Mouse (Mus musculus) frontal cortex, adult (tissue): ENCODE data around the gene AV320801.
"Not testable (repeated sequence)": the region's sequence is repeated elsewhere in the genome, so short reads cannot be mapped to it uniquely, and the experiment has no call there.

Experiments used
- ATAC-seq: cut with Nextera tagmentation; 2 replicates; pipeline ENCODE4 v1.9.2; 2017; ENCODE audit warnings: mild to moderate bottlenecking, moderate library complexity, mixed read lengths; ENCODE audit not compliant: low TSS enrichment

Gene AV320801

DNA sequence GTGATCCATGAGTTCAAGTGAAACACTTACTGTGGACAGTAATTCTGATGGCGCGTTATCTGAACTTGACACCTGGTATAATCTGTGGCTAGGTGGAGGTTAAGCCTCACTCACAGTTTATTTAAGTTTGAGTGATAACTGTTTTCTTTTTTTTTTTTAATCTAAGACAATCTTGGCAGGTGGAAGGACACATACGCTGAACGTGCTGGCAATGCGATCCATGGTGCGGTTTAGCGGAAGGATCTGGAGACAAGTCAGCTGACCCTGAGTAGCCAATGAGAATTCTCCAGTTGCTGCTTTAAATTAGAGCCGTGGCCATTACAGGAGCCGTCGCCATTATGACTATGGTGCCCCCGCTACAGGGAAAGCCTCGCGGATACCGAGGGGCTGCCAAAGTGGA lies at the start of gene AV320801:
TSS of gene AV320801 (plus strand) at position 301 of the 400 bp plus-strand sequence.
- not testable (repeated sequence) for ATAC-seq

GRCm38 (mm10) chrX:135464160-135464559 lies 30.2 kb upstream of the AV320801 start:
- ATAC-seq, result not testable (repeated sequence)

DNA sequence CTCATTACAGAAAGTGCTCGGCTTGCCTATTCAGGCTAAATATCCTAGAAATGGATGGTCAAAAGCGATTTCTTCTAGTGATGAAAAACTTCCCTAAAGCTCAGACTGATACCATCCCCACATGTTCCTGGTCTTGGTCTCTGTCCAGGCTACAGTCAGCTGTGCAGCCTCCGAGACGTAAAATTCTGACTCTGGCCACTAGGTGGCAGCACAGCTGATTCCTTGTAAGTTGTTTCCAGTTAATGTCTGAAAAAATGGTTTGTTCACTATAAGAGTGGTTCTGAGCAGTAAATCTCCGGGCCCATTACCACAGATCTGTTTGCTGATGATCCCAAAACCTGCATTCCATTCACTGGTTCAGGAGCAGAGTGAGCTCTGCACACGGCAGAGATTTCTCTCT lies 12.5 kb upstream of the AV320801 start:
- ATAC-seq, result not testable (repeated sequence)

- not testable (repeated sequence) for ATAC-seq
Observed at GRCm38 (mm10) chrX:135483183-135483582, 11.2 kb upstream of the AV320801 start.
